In genomic region chr4:9073736-9074428, GRCm38 (mm10) we compare ENCODE assay signal across 12 mouse cellular contexts.
DNase-seq lines count a peak whose midpoint lies in the region; ATAC-seq and TF ChIP-seq lines count a peak whose summit lies in the region.
"Had no signal": no experiment of that assay in that cellular context is flagged by ENCODE, and none has a peak within 500 bp of the region (broad histone marks: within the 10 kb centered on the region; RNA-seq: fewer than 3 reads in every experiment).

No protein-coding gene starts in this region.

- no peak for TF ChIP-seq CTCF in liver, postnatal 0 days (IDR thresholded peaks at IDR 0.05; ENCODE audit: low read depth)

- H3K4me2 ChIP-seq in liver, postnatal 0 days (ENCODE audit: low read depth, low read length) = no peak overlapping the region
- no peak overlapping the region for H3K4me2 ChIP-seq in liver, embryonic 11.5 days
- H3K4me2 ChIP-seq in kidney, embryonic 14.5 days (replicated peaks; ENCODE audit: low read depth, low read length) = no peak overlapping the region
- H3K4me2 ChIP-seq: heart, embryonic 15.5 days had no signal

- 66% methylated on average over 8 of the region's 8 CpGs for WGBS in liver, postnatal 0 days (ENCODE audit: insufficient replicate concordance)
- WGBS in liver, embryonic 11.5 days = 72% methylated on average over 8 of the region's 8 CpGs
- WGBS in kidney, embryonic 14.5 days = 46% methylated on average over 8 of the region's 8 CpGs

- no peaks in the 10 kb centered on the region for H3K36me3 ChIP-seq in liver, postnatal 0 days (replicated peaks; ENCODE audit: insufficient read depth, low read length)
- H3K36me3 ChIP-seq in liver, embryonic 11.5 days (ENCODE audit: control insufficient read depth, insufficient read depth, low read length) = no peaks in the 10 kb centered on the region
- H3K36me3 ChIP-seq in kidney, embryonic 14.5 days (ENCODE audit: control insufficient read depth, insufficient read depth, low read length) = no peaks in the 10 kb centered on the region
- H3K36me3 ChIP-seq: heart, embryonic 15.5 days had no signal

- H3K4me1 ChIP-seq in liver, postnatal 0 days (ENCODE audit: insufficient read depth) = no peaks in the 10 kb centered on the region; the same call in 1 of the 2 replicates
- H3K4me1 ChIP-seq in liver, embryonic 11.5 days (replicated peaks; ENCODE audit: control insufficient read depth, insufficient read depth, low read length) = no peaks in the 10 kb centered on the region
- 0 out of 2 replicates have a peak, but pooled peaks cover 4% of the 10 kb centered on the region for H3K4me1 ChIP-seq in kidney, embryonic 14.5 days (ENCODE audit: control insufficient read depth, insufficient read depth, low read length)

- H3K9ac ChIP-seq in liver, postnatal 0 days (replicated peaks) = no peak overlapping the region
- no peak overlapping the region for H3K9ac ChIP-seq in liver, embryonic 11.5 days (ENCODE audit: low read depth, low read length)
- no peak overlapping the region for H3K9ac ChIP-seq in kidney, embryonic 14.5 days (ENCODE audit: low read depth, low read length)
- H3K9ac ChIP-seq: heart, embryonic 15.5 days had no signal

- peak; percentile 41 for ATAC-seq in liver, postnatal 0 days
- ATAC-seq in liver, embryonic 11.5 days (replicated peaks; ENCODE audit: low FRiP score) = no peak
- peak; percentile 51; the same call in 1 of the 2 replicates for ATAC-seq in kidney, embryonic 14.5 days (ENCODE audit: low FRiP score, low TSS enrichment)

- no peaks in the 10 kb centered on the region for H3K27me3 ChIP-seq in liver, postnatal 0 days (ENCODE audit: insufficient read depth, low read length)
- H3K27me3 ChIP-seq in liver, embryonic 11.5 days (replicated peaks; ENCODE audit: control insufficient read depth, insufficient read depth, low read length) = no peaks in the 10 kb centered on the region
- H3K27me3 ChIP-seq in kidney, embryonic 14.5 days (ENCODE audit: control insufficient read depth, insufficient read depth, low read length) = no peaks in the 10 kb centered on the region
- H3K27me3 ChIP-seq: heart, embryonic 15.5 days had no signal

- peak overlapping the region; percentile 29; the same call in 1 of the 2 replicates for H3K27ac ChIP-seq in liver, postnatal 0 days (ENCODE audit: low read depth)
- H3K27ac ChIP-seq in liver, embryonic 11.5 days (ENCODE audit: low read depth, low read length) = no peak overlapping the region
- no peak overlapping the region for H3K27ac ChIP-seq in kidney, embryonic 14.5 days (ENCODE audit: low read depth, low read length)
- H3K27ac ChIP-seq: heart, embryonic 15.5 days had no signal

- TF ChIP-seq EP300 in liver, postnatal 0 days (IDR thresholded peaks at IDR 0.05; ENCODE audit: low read depth) = no peak

- H3K4me3 ChIP-seq in liver, postnatal 0 days (ENCODE audit: low read depth, low read length) = no peak overlapping the region
- no peak overlapping the region for H3K4me3 ChIP-seq in liver, embryonic 11.5 days (ENCODE audit: low read depth, low read length)
- H3K4me3 ChIP-seq in kidney, embryonic 14.5 days (ENCODE audit: low read length) = no peak overlapping the region
- H3K4me3 ChIP-seq: heart, embryonic 15.5 days; megakaryocyte, embryonic 14.5 days had no signal

- H3K9me3 ChIP-seq in liver, postnatal 0 days (ENCODE audit: low read length) = no peaks in the 10 kb centered on the region
- H3K9me3 ChIP-seq in liver, embryonic 11.5 days (ENCODE audit: control insufficient read depth, low read length) = no peaks in the 10 kb centered on the region
- H3K9me3 ChIP-seq in kidney, embryonic 14.5 days (ENCODE audit: control insufficient read depth, low read length) = no peaks in the 10 kb centered on the region
- H3K9me3 ChIP-seq: heart, embryonic 15.5 days; megakaryocyte, embryonic 14.5 days had no signal

- DNase-seq in adrenal gland, adult 2 months = peak; percentile 61
- DNase-seq in adrenal gland, postnatal 25 days = no peak
- no peak for DNase-seq in liver, postnatal 0 days
- no peak for DNase-seq in liver, embryonic 11.5 days (ENCODE audit: low spot score)
- DNase-seq in retina, embryonic 14.5 days (ENCODE audit: low spot score) = peak; percentile 56
- no peak for DNase-seq in lung, adult 18-20 months
- DNase-seq in layer of hippocampus, adult 9-10 months (ENCODE audit: low spot score) = no peak
- DNase-seq: lung, adult 2 months; right cerebral cortex, postnatal 25 days had no signal

Comparison
In these comparisons a context has a peak if more than half of its experiments do, and no peak if none do; other contexts are left out.
1. DNase-seq: peak in adrenal gland, adult 2 months (single experiment) and retina, embryonic 14.5 days (single experiment); none in adrenal gland, postnatal 25 days (single experiment), liver, postnatal 0 days (single experiment), liver, embryonic 11.5 days (single experiment), lung, adult 18-20 months (0 of 2) and layer of hippocampus, adult 9-10 months (single experiment).